Mouse (Mus musculus) cortical plate, adult 2 months (tissue): Measurements from ENCODE around the gene Hoxc4.

Source experiments
- CTCF ChIP-seq: fragments of 200-500 bp; IDR thresholded peaks from 2 replicates; pipeline ENCODE4 v1.5.1; 2011; ENCODE audit warnings: mild to moderate bottlenecking, control low read depth, low read length; ENCODE audit not compliant: insufficient read depth; ENCODE audit errors: extremely low read depth
- POLR2A ChIP-seq: fragments of 200-500 bp; IDR thresholded peaks from 2 replicates; pipeline ENCODE4 v1.6.1; 2011; ENCODE audit warnings: mild to moderate bottlenecking, low read length, control low read depth; ENCODE audit not compliant: insufficient read depth; ENCODE audit errors: extremely low read depth

DNA sequence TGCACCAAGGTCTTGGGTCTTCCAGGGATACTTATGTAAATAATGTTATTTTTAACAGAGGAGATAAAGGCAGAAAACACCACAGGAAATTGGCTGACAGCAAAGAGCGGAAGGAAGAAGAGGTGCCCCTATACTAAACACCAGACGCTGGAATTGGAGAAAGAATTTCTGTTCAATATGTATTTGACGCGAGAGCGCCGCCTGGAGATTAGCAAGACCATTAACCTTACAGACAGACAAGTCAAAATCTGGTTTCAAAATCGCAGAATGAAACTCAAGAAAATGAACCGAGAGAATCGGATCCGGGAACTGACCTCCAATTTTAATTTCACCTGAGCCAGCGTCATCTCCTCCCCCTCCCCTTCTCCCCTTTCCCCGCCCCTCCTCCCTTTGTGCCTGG, 48.0 kb upstream of the Hoxc4 start:
- TF ChIP-seq POLR2A (no peak), CTCF (no peak)
